Mouse (Mus musculus): ENCODE results near the gene Gm3233. TPM values are rescaled to one million over a fixed set of nuclear protein-coding genes. Genes with fewer than 3 reads are reported as not detected.
A peak's percentile ranks its signal among the peaks of the same experiment; 100 is the strongest.
"Not testable (repeated sequence)": the region's sequence is repeated elsewhere in the genome, so short reads cannot be mapped to it uniquely, and the experiment has no call there.

Gene Gm3233
- polyA plus RNA-seq, 1 experiment from 2014 or later = not detected

DNA sequence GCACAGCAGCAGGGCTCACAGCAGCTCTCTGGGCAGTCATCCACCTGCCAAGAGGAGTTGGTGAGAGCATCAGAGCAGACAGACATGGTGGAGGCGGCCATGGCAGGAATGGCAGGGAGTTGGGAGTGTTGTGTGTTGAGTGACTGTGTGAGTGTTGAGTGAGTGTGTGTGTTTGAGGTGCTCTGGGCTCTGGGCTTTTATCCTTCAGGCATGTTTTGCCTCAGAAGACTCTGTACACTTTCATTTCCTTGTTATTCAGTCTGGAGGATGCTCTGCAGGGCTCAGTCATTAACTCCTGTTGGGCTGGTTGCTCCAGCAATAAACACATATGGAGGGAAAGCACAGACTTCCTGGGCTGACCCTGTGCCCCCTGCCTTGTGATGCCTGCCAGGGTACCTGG, 11.7 kb upstream of the Gm3233 start, which contains the start of gene Gm3238:
Gene Gm3238 (minus strand): TSS at position 101 of the 400 bp plus-strand sequence.
- 100% methylated on average over 1 of the region's 1 CpGs for WGBS

DNA sequence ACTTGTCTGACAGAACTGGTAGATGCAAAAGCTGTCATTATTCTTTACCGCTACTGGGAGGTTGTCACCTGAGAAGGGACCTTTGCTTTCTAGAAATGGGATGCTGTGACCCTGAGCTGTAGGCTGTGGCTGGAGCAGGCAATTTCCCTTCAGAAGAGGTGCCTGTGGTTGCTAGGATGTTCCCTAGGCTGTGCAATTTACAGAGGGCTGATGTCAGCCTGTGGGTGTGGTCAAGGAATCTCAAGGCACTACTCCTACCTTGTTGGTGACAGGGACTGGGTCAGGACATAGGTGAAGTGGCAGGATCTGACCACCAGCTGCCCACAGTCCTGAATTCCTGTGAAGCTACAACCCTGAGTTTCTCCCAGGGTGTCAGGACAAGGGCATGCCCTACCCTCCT, 10.2 kb upstream of the Gm3233 start:
- ATAC-seq (ENCODE audit: low FRiP score, low read depth) = no peak
- Histone ChIP-seq H3K27me3 (no peaks in the 10 kb centered on the region), H3K9me3 (no peaks in the 10 kb centered on the region), H3K4me1 (no peaks in the 10 kb centered on the region), H3K9ac (replicated peaks) (no peak overlapping the region), H3K36me3 (no peaks in the 10 kb centered on the region), H3K4me2 (replicated peaks) (no peak overlapping the region), H3K27ac (replicated peaks) (no peak overlapping the region), H3K4me3 (no peak overlapping the region)
- 97% methylated on average over 1 of the region's 1 CpGs for WGBS

More for the DNA sequence above, 11.7 kb upstream of the Gm3233 start, which contains the start of gene Gm3238:
- not testable (repeated sequence) for H3K27me3 ChIP-seq; H3K4me1 ChIP-seq; H3K27ac ChIP-seq (replicated peaks); H3K4me3 ChIP-seq; H3K4me2 ChIP-seq (replicated peaks); H3K9ac ChIP-seq (replicated peaks); ATAC-seq (ENCODE audit: low FRiP score, low read depth); H3K36me3 ChIP-seq; H3K9me3 ChIP-seq

DNA sequence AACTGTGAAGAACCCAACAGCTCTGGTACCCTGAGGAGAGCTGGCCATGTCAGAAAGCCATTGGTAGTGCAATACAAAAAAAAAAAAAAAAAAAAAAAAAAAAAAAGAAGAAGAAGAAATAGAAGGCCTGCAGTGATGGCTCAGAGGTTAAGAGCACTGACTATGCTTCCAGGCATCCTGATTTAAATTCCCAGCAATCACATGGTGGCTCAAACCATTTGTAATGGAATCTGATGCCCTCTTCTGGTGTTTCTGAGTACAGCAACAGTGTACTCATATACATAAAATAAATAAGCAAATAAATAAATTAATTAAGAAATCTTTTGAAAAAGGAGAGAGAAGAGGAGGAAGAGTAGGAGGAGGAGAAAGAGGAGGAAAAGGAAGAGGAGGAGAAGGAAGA, 6.0 kb downstream of the Gm3233 start:
- H3K4me1 ChIP-seq = no peaks in the 10 kb centered on the region
- no peak overlapping the region for H3K4me2 ChIP-seq (replicated peaks)
- no peak for ATAC-seq (ENCODE audit: low FRiP score, low read depth)
- no peaks in the 10 kb centered on the region for H3K9me3 ChIP-seq
- no peak overlapping the region for H3K4me3 ChIP-seq
- H3K9ac ChIP-seq (replicated peaks) = no peak overlapping the region
- no peak overlapping the region for H3K27ac ChIP-seq (replicated peaks)
- no peaks in the 10 kb centered on the region for H3K27me3 ChIP-seq
- H3K36me3 ChIP-seq = no peaks in the 10 kb centered on the region

DNA sequence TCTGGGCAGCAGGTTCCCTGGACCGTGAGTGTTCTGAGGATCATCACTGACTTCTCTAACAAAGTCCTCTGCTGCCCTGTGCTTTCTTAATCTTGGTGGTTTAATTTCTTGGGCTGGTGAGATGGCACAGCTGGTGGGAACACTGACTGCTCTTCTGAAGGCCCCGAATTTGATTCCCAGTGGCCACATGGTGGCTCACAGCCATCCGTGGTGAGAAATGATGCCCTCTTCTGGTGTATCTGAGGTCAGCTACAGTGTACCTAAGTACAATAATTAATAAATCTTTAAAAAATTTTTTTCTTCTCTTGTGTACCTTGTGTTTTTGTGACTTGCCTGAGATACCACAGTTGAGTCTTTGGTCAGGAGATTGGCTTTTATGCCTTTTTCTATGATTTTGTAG, 7.2 kb downstream of the Gm3233 start:
- H3K4me3 ChIP-seq; ATAC-seq (ENCODE audit: low FRiP score, low read depth): not testable (repeated sequence)

DNA sequence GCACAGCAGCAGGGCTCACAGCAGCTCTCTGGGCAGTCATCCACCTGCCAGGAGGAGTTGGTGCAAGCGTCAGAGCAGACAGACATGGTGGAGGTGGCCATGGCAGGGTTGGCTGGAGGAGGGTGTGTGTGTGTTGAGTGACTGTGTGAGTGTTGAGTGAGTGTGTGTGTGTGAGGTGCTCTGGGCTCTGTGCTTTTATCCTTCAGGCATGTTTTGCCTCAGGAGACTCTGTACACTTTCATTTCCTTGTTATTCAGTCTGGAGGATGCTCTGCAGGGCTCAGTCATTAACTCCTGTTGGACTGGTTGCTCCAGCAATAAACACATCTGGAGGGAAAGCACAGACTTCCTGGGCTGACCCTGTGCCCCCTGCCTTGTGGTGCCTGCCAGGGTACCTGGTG, 8.2 kb downstream of the Gm3233 start, which contains the start of gene Gm9736:
Gene Gm9736 (minus strand): TSS at position 101 of the 400 bp plus-strand sequence.
- H3K4me3 ChIP-seq; H3K27ac ChIP-seq (replicated peaks); H3K9ac ChIP-seq (replicated peaks); H3K27me3 ChIP-seq; H3K36me3 ChIP-seq; H3K9me3 ChIP-seq; H3K4me1 ChIP-seq; H3K4me2 ChIP-seq (replicated peaks); ATAC-seq (ENCODE audit: low FRiP score, low read depth): not testable (repeated sequence)
- 85% methylated on average over 1 of the region's 1 CpGs for WGBS

More for the DNA sequence above, 7.2 kb downstream of the Gm3233 start:
- not testable (repeated sequence) for H3K9ac ChIP-seq (replicated peaks); H3K4me2 ChIP-seq (replicated peaks); H3K36me3 ChIP-seq; H3K4me1 ChIP-seq; H3K27ac ChIP-seq (replicated peaks); H3K9me3 ChIP-seq; H3K27me3 ChIP-seq
- WGBS = 65% methylated on average over 3 of the region's 3 CpGs

DNA sequence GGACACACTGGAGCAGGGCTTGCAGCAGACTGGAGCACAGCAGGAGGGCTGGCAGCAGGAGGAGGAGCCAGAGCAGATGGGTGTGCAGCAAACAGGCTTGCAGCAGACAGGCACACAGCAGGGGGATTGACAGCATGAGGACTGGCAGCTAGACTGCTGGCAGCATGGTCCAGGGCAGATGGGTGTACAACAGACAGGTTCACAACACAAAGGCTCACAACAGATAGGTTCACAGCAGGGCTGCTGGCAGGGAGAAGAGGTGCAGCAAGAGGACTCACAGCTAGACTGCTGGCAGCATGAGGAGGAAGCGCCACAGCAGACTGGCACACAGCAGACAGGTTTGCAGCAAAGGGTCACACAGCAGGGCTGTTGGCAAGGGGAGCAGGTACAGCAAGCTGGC, 8.8 kb downstream of the Gm3233 start:
- not testable (repeated sequence) for ATAC-seq (ENCODE audit: low FRiP score, low read depth); H3K4me2 ChIP-seq (replicated peaks); H3K9me3 ChIP-seq; H3K27me3 ChIP-seq; H3K27ac ChIP-seq (replicated peaks); H3K36me3 ChIP-seq; H3K4me1 ChIP-seq; H3K4me3 ChIP-seq; H3K9ac ChIP-seq (replicated peaks)
- 74% methylated on average over 1 of the region's 1 CpGs for WGBS

DNA sequence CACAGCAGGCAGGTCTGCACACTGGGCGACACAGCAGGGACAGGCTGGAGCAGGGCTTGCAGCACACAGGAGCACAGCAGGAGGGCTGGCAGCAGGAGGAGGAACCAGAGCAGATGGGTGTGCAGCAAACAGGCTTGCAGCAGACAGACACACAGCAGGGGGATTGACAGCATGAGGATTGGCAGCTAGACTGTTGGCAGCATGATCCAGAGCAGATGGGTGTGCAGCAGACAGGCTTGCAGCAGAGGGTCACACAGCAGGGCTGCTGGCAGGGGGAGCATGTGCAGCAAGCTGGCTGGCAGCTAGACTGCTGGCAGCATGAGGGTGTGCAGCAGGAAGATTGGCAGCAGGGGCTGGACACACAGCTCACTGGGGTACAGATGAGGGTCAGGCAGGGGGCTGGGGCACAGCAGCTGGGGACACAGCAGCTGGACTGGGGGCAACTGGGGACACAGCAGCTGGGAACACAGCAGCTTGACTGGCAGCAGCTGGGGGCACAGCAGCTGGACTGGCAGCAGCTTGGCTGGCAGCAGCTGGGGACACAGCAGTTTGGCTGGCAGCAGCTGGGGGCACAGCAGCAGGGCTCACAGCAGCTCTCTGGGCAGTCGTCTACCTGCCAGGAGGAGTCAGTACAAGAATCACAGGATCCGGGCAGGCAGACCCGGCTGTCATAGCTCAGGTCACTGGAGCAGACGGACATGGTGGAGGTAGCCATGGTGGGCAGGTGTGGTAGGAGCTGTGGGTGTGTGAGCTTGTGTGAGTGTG, 17.4 kb downstream of the Gm3233 start, which contains the start of gene Gm18596:
Gene Gm18596 (minus strand): TSS at position 715 of the 765 bp plus-strand sequence.
- H3K36me3 ChIP-seq; H3K4me2 ChIP-seq (replicated peaks): not testable (repeated sequence)

DNA sequence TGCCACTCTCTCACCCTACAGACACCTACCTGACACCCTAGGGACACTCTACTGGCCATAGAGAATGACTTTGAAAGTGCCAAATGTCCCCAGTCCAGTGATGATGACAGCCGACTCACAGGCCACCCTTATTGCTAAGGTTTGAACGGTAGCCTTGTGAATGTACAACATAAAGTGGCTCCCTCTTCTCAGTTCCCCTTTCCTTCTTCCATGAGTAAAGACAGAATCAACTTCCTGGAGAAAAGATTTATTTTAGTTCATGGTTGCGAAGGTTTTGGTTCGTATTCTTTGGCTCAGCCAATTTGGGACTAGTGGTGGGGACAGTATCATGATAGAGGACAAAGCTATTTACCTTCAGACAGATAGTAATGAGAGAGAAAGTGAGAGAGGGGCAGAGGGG, 20.6 kb downstream of the Gm3233 start:
- no peaks in the 10 kb centered on the region for H3K27me3 ChIP-seq
- no peaks in the 10 kb centered on the region for H3K36me3 ChIP-seq
- no peak overlapping the region for H3K4me3 ChIP-seq
- H3K9ac ChIP-seq (replicated peaks) = no peak overlapping the region
- WGBS = 85% methylated on average over 4 of the region's 4 CpGs
- H3K4me1 ChIP-seq = peaks cover 4% of the 10 kb centered on the region
- H3K4me2 ChIP-seq (replicated peaks) = no peak overlapping the region
- H3K9me3 ChIP-seq = no peaks in the 10 kb centered on the region
- ATAC-seq (ENCODE audit: low FRiP score, low read depth) = no peak
- H3K27ac ChIP-seq (replicated peaks) = no peak overlapping the region

More for the DNA sequence above, 17.4 kb downstream of the Gm3233 start, which contains the start of gene Gm18596:
- peak within 1 kb of the TSS; percentile 25; the same call in 1 of the 2 replicates for H3K27ac ChIP-seq (replicated peaks)
- not testable (repeated sequence) for H3K4me1 ChIP-seq; H3K9me3 ChIP-seq; H3K27me3 ChIP-seq; ATAC-seq (ENCODE audit: low FRiP score, low read depth); H3K9ac ChIP-seq (replicated peaks); H3K4me3 ChIP-seq
- 52% methylated on average over 4 of the region's 5 CpGs for WGBS

DNA sequence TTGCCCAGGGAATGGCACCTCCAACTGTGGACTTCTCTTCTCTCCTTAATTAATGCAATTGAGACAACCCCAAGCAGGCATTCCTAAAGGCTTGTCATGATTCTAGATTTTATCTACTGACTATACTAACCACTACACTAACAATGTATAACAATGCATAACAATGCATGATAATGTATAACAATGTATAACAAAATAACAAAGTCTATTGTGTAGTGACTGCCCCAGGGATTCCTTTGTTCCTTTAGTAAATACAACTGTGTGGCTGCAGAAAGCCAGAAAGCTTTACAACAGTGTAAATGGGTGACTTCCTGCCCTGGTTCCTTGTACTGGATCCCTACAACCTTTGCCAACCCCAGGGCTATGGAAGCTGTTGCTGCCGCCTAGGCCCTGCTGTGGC, 23.6 kb downstream of the Gm3233 start:
- Histone ChIP-seq H3K4me1 (no peaks in the 10 kb centered on the region; the same call in none of the 2 replicates), H3K9me3 (no peaks in the 10 kb centered on the region), H3K4me2 (replicated peaks) (no peak overlapping the region), H3K27me3 (no peaks in the 10 kb centered on the region), H3K36me3 (no peaks in the 10 kb centered on the region), H3K4me3 (no peak overlapping the region), H3K9ac (replicated peaks) (no peak overlapping the region), H3K27ac (replicated peaks) (no peak overlapping the region)
- WGBS = 100% methylated on average over 1 of the region's 1 CpGs
- no peak for ATAC-seq (ENCODE audit: low FRiP score, low read depth)

DNA sequence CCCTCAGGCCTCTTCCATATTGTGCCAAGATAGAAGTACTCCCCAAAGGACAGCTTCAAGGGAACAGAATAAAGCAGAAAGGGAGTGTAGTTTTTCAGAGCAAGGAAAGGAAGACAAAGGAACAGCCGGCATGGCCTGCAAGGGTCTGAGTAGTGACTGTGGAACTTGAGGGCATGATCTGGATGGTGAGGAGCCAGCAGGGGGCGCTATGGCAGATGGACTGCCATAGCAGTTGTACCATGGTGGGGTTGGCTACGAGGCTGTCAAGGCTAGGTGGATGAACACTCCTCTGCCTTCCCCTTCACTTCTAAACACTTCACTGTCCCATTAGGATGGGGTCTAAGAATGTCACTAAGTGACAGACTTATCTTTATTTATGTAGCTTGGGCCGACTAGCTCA, 30.2 kb downstream of the Gm3233 start:
- no peaks in the 10 kb centered on the region for H3K4me1 ChIP-seq
- no peaks in the 10 kb centered on the region for H3K27me3 ChIP-seq
- H3K4me3 ChIP-seq = no peak overlapping the region
- ATAC-seq (ENCODE audit: low FRiP score, low read depth) = no peak
- 57% methylated on average over 4 of the region's 4 CpGs for WGBS
- no peak overlapping the region for H3K27ac ChIP-seq (replicated peaks)
- no peak overlapping the region for H3K4me2 ChIP-seq (replicated peaks)
- H3K9me3 ChIP-seq = no peaks in the 10 kb centered on the region
- no peaks in the 10 kb centered on the region for H3K36me3 ChIP-seq
- no peak overlapping the region for H3K9ac ChIP-seq (replicated peaks)

DNA sequence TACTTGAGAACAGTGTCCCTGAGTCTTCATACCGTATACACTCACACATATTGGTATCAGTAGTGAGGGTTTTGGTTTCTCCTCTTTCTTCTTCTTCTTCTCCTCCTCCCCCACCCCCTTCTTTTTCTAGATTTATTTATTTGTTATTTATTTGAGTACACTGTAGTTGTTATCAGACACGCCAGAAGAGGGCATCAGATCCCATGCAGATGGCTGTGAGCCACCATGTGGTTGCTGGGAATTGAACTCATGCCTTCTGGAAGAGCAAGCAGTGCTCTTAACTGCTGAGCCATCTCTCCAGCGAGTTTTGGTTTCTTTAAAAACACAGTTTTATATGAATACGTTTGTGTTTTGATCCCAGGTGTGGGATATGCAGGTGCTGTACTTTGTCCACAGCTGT, 31.2 kb downstream of the Gm3233 start:
- H3K9me3 ChIP-seq = no peaks in the 10 kb centered on the region
- 72% methylated on average over 4 of the region's 4 CpGs for WGBS
- H3K4me2 ChIP-seq (replicated peaks) = no peak overlapping the region
- H3K27me3 ChIP-seq = no peaks in the 10 kb centered on the region
- H3K4me3 ChIP-seq = no peak overlapping the region
- H3K36me3 ChIP-seq = no peaks in the 10 kb centered on the region
- no peak overlapping the region for H3K9ac ChIP-seq (replicated peaks)
- no peak overlapping the region for H3K27ac ChIP-seq (replicated peaks)
- no peaks in the 10 kb centered on the region for H3K4me1 ChIP-seq
- ATAC-seq (ENCODE audit: low FRiP score, low read depth) = no peak

DNA sequence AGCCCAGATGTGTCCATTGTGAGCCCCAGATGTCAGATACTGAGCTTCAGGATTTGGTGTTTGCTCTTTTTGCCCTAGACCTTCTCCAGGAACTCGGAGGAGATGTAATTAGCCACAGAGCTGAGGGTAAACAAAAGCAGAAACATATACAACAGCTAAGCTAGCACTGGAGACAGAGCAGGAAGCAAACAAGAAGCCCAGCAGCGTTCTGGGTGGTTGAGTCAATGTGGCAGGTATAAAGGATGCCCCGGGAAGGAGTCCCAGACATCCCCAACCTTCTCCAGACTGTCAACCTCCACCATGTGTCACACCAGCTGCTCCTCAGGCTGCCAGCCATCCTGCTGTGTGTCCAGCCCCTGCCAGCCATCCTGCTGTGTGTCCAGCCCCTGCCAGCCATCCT, 33.3 kb downstream of the Gm3233 start, which contains the start of gene Gm10100:
Gene Gm10100 (plus strand): TSS at position 301 of the 400 bp plus-strand sequence.
- Histone ChIP-seq H3K36me3 (no peaks in the 10 kb centered on the region), H3K4me1 (no peaks in the 10 kb centered on the region), H3K9ac (replicated peaks) (no peak within 1 kb of the TSS), H3K9me3 (no peaks in the 10 kb centered on the region), H3K4me3 (no peak within 1 kb of the TSS), H3K4me2 (replicated peaks) (no peak within 1 kb of the TSS), H3K27me3 (no peaks in the 10 kb centered on the region), H3K27ac (replicated peaks) (no peak within 1 kb of the TSS)
- no peak for ATAC-seq (ENCODE audit: low FRiP score, low read depth)
- 30% methylated on average over 3 of the region's 3 CpGs for WGBS

Data from midbrain, embryonic 12.5 days (tissue).